Mouse (Mus musculus): ENCODE measurements around the gene Cep135.

Cep135 gene

DNA sequence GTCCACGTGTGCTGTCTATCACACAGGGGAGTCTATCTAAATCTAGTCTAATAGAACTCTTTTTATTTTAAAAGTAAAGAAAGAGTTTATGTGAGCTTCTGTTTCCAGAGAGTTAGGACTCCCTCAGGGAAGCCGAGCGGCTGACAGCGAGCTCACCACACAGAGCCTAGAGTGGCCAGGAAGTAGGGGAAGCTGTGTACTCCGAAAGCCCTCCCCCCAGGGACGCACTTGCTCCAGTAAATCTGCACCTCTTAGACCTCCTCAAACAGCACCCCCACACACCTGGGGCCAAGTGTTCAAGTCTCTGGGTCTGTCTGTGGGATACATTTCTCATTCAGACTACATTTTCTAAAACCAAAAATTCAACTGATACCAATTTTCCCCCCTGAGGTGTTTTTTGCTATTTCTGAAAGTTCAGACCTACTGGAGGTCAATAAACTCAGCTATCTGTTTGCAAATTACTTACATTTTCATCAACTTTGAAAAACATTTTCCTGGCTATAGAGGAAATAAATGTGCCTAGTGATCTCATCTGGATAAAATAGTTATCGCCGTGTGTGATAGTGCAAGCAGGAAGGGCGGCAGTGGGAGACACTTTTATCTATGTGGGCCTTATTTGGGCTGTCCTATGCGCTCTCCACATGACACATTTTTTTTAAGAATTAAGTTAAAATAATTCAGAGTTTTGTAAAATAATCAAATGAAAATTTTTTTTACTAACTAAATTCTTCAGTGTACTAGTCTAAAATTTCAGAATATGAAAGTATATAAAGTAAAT is 56.8 kb downstream of the Cep135 start:
- no peak for DNase-seq (ENCODE audit: low spot score in 2 of 2)

DNA sequence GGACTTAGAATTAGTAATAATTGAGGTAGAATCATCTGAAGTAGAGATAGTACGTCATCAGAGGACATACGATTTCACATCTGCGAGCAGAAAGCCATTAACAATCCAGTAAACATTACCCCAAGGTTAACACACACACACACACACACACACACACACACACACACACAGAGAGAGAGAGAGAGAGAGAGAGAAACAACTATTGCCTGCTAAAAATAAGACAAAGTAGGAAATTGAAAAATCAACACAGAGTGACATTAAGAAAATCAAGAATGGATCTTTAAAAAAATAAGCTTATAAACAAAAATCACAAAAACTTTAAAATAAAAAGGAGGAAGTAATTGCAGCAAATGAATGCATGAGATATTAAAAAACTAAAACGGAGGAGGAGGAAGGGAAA is 61.4 kb downstream of the Cep135 start:
- DNase-seq (ENCODE audit: low spot score in 2 of 2): no peak

DNA sequence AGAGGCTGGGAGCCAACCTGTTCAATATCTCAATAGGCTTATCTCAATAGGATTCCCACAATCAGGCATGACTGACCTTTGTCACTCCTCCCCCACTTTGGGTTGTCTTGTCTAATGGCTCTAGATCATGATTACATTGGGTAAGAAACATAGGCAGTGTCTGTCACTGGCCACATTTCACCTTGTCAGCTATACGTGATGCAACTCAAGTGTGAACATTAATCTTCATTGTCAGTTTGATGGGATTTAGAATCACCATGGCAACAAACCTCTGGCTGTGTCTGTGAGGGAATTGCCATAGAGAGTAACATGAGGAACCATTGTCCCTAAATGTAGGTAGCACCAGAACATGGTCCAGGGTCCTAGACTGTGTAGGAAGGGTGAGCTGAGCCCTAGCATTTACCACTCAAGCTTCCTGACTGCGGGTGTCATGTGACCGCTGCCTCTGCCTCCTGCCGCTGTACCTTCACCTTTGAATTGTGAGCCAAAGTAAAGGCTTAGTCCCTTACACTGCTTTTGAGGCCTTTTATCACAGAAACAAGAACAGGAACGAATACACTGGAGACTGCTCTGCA is 62.7 kb downstream of the Cep135 start:
- no peak for DNase-seq (ENCODE audit: low spot score in 2 of 2)

DNA sequence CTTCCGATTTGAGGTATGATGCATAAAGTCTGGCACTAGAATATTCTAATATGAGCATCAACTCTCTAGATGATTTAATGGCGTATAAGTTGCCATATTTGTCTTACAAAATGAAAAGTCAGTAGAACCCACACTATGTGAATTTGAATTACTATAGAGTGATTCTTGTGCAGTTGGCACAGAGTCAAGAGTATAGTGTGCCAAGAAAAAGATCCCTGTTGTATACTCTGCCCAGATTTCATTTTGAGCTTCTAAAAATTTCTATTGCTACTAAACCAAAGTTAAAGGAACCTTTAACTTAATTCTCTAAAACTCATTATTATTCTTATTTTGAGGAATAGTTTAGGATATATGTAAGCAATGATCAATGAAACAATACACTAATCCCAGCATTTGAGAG is 67.7 kb downstream of the Cep135 start, which contains the start of gene C530008M17Rik:
Gene C530008M17Rik, plus strand, starts transcription at position 301 of the 400 bp plus-strand sequence.
- no peak for DNase-seq (ENCODE audit: low spot score in 2 of 2)

DNA sequence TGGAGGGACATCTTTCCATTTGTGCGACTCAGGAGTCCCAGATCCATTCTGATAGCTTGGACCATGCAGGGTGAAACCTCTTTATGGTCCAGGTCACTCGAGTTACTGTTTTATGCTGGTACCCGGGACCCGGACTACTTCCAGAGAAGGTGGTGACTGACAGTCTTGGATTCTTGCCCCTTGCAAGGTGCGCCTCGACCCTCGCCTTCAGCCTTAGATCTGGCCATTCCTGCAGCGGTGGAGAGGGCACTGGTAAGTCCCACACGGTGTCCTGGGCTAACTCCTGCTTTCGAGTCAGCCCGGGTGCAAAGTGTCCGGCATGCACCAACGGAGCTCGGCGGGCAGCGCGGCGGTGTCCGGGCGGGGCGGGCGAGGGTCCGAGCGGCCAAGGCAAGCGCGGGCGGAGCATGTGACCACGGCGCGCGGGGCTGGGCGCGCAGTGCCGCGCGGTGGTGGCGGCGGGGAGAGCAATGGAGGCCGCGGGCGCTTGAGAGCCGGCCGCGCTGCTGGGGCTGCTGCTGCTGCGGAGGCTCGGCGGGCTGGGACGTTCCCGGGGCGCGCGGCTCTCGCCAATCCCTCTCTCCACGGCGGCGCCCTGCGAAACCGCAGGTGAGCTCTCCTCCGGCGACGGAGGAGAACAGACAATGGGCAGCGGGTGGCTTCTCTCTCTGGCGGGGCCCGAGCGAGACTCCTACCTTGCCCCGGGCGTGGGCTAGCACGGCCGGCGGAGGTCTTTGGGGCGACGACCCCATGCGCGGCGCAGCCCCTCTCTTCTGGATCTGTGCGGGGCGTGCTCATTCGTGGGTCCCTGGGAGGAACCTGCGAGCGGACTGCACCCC is 69.0 kb downstream of the Cep135 start:
- peak; percentile 24 to 67 for DNase-seq (ENCODE audit: low spot score in 2 of 2)

DNA sequence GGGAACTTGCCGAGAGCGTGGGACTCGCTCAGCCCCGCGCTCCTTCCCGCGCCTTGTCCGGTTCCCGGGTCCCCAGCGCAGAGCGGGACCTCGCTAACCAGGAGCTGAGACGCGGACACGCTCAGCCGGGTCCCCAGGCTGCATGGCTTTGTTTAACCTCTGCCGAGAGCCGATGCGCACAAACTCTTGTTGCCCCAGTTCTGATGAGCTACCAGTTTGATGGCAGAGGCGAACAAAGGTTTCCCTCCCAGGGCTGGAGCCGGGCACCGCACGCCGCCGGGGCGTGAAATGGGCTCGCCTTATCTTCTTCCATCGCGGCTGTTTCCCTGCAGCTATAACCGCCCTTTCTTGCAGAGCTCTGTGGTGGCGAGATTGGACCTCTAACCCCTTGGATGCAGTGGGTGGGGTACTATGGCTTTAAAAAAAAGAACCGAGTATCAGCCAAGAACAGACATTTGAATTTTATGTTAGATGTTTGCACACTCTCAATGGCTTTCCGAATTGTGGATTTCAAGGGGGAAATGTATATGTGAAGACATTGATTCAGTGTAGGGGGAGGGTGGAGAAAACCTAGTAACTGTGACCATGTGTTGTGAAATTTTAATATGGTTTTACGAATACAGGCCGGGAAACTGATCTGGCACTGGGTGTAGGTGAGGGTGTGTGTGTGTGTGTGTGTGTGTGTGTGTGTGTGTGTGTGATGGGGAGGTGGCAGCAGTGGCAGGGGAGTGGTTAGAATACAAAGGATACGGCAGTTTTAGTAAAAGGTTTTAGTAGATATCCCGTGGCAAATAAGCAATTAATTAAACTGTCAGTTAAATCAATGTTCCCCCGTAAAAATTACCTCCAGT is 69.8 kb downstream of the Cep135 start:
- DNase-seq (ENCODE audit: low spot score in 2 of 2): peak in 1 of 2 experiments; percentile 46

DNA sequence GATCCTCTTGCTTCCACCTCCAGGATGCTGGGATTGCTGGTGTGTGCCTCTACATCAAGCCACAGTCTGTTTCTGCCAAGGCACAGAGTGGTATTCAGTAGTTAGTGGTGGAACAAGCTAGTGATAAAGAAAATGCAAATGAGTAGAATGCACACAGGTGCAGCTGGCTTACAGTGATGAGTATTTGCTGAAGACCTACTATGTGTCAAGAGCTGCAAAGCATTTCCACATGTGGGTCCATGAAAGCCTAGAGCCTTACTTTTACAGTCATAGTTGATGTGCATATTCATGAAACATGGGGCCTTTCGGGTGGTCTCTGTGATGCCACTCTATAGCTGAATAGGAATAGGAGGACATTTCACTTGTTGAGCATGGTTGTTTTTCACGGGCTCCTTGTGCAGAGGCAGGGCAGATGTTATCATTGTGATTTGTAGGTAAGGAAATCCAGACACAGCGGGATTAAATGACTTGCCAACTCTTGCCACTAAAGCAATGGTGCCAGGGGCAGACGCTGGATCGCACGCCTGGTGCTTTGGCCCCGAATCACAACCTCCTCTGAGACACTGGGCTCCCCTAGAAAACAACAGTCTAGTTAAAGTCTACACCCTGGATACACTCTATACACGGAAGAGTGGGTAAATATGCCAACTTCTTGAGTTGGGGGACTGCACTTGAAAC is 71.6 kb downstream of the Cep135 start:
- DNase-seq (ENCODE audit: low spot score in 2 of 2): no peak

DNA sequence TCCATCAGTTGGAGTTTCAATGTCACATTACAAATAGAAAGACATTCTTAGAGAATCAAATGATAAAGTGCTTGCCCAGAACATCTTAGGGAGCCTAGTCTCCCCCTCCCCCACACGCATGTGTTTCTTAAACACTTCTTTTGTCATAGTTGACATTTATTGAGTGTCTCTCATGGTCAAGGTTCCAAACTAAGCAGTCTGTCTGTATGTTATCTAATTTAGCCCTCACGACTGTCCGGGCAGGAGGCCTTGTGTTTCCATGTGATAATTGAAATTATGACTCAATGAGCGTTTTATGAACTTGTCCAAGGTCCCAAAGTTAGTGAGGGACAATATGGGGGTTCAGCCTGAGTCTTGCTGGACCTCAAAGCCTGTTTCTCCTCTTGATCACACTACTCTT is 72.8 kb downstream of the Cep135 start:
- DNase-seq (ENCODE audit: low spot score in 2 of 2): no peak

DNA sequence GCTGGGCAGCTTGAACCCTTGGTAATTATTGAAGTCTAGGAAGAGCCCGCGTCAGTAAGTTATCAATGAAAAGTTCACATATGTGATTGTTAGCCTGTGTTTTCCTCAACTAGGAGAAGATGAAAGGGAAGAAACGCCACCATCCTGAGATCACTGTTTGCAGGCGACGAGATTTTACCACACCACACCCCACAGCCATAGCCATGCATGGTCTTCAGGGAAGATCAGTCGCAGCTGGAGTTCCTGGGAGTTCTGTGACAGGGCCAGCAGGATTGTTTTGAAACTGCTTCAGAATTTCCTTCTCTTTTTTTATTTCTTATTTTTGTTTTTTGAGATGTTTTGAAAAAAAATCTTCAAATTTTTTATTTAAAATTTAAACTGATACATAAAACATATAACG is 76.4 kb downstream of the Cep135 start:
- DNase-seq (ENCODE audit: low spot score in 2 of 2): no peak

DNA sequence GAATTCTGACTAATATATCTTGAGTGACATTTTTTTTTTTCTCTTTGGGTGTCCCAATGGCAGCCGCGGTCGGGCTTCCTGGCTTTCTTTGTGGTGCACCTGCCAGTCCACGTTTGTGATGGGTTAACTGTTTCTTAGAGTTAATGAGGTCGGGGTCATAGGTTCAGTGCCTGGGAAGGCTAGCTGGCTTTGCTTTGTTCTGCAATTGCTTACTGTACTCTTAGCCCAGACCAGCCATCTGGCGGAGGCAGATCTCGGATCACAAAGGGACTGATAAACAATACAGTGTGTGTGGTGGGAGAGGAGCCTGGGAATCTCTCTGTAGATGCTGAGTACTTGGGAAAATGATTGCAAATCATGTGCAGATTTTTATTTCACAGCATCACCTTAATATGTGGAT is 76.9 kb downstream of the Cep135 start:
- DNase-seq (ENCODE audit: low spot score in 2 of 2): no peak

DNA sequence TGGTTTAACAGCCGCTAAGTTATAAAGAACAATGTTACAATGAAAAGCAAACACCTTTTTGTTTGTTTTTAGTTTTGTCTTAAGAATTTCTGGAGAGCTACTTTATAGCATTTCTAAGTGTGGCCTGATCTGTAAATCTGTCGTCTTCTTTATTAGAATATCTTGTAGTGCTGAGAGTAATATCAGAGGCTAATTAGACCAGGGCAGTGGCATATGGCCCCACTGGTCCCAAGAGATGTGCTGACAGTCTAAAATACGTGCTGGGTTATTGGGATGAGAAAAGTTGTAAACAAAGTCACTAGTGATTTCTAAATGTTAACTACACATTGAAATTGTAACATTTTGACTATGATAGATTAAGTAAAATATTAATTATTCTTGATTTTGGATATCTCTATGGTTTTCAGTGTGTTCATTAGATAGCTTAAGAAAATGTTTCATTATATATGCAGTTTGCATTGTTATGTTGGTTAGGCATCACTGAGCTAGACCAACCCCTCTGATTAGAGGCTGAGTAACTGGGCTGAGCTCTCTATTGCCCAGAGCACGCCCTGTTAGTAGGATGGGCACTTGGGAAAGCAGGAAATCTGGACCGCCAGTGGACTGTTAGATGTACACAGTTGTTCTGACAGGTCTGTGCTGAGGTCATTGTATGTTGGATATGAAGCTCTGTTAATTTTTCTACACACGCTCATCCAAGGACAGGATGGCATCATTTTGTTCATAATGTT is 77.7 kb downstream of the Cep135 start:
- no peak for DNase-seq (ENCODE audit: low spot score in 2 of 2)

DNA sequence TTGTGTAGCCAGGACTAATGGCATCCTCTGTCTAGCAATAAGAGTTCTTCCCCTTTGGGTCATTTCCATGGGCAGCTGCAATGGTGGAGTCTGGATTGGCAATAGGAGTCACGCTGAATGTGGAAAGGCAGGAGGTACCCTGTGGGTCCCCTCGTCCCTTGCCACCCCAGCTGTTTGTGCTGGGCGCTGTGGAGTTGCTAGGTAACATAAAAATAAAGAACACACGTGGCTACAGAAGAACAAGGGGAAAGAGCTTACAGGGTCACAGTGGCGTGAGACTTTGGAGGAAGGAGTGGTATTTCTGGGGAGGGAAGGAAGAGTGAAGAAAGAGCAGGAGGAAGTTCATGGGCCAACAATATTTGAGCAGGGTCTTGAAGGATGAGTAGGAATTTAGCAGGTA is 79.6 kb downstream of the Cep135 start:
- DNase-seq (ENCODE audit: low spot score in 2 of 2): no peak

DNA sequence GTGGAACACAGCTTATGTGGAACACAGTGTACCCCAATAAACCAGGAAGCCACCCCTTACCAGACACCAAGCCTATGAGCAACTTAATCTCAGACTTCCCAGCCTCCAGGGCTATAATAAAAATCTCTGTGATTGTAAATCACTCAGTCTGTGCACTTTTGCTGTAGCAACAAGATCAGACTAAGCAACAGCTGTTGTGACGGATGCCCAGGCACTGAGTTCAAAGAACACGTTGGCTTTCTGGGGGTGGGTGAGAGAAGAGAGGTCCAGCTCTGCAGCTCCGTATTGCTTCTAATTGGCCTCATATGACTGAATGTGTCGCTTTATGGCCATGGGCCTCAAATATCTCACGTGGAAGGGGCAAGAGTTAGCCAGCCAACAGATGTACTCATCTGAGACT is 80.0 kb downstream of the Cep135 start:
- no peak for DNase-seq (ENCODE audit: low spot score in 2 of 2)

DNA sequence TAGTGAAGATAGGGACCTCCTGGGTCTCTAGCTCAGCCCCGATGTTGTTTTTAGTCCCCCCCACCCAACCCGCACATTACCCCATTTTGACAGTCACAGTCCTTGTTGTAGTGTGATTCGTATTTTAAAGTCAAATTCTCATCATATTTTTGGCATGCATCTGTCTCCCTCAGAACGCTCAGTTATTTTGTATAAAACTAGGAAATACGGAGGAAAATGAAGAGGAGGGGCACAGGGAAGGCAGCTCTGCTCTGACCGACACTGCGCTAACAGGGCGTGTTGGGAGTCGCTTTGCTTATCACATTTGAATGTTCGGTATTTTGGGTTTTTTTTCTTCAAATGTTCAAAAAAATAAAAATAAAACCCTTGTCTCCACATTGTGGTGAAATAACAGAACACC is 81.7 kb downstream of the Cep135 start:
- DNase-seq (ENCODE audit: low spot score in 2 of 2): no peak

DNA sequence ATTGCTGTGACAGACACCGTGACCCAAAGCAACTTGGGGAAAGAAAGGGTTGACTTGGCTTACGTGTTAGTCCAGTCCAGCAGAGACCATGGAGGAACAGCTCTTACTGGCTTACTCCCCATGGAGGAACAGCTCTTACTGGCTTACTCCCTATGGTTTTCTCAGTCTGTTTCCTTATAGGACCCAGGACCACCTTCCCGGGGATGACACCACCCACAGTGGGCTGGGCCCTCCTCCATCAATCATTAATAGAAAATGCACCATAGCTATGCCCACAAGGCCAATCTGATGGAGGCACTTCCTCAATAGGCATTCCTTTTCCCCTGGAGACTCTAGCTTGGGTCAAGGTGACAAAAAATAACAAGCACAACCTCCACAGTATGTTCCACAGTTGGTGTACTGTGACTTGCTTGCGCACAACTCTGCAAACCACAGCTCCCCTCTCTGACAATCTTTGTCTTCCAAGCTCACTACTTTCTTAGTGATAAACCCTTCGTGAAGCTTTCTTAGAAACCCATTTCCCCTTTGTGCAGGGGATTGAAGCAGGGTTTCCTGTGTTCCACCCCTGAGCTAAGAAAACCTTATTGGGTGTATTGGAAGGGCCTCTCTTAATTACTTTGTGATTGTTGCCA is 85.6 kb downstream of the Cep135 start:
- DNase-seq (ENCODE audit: low spot score in 2 of 2): no peak

DNA sequence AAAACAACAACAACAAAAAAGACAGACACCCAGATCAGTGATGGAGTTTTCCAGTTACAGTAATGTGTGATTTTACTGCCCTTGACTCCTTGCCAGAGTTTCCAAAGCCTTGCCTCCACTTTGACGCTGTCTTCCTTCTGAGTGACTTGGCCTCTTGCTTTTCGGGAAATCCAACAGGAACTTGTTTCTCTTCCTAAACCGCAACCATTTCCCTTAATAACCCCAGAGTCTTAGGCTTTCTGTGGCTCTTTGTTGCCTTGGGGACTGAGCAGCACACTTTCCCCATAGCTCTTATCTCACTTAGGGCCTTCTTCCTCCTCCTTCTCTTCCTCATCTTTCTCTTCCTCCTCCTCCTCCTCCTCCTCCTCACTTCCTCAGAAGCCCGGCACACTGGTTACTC is 86.9 kb downstream of the Cep135 start:
- no peak for DNase-seq (ENCODE audit: low spot score in 2 of 2)

DNA sequence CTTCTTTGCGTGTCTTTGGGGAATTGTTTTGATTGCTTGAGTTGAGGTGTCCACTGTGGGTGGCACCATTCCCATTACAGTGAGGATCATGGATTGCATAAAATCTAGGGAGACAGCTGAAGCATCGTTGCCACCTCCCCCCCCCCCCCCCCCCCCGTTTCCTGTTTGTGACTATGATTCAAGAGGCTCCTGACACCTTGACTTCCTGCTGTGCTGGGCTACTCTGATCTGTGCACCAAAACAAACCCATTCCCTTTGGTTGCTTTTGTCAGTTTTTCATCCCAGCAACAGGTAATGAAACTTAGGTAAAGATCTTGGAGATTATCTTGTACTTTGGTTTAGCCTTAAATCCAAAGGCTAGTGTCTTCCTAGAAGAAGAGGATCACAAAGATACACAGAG is 92.5 kb downstream of the Cep135 start:
- DNase-seq (ENCODE audit: low spot score in 2 of 2): no peak

DNA sequence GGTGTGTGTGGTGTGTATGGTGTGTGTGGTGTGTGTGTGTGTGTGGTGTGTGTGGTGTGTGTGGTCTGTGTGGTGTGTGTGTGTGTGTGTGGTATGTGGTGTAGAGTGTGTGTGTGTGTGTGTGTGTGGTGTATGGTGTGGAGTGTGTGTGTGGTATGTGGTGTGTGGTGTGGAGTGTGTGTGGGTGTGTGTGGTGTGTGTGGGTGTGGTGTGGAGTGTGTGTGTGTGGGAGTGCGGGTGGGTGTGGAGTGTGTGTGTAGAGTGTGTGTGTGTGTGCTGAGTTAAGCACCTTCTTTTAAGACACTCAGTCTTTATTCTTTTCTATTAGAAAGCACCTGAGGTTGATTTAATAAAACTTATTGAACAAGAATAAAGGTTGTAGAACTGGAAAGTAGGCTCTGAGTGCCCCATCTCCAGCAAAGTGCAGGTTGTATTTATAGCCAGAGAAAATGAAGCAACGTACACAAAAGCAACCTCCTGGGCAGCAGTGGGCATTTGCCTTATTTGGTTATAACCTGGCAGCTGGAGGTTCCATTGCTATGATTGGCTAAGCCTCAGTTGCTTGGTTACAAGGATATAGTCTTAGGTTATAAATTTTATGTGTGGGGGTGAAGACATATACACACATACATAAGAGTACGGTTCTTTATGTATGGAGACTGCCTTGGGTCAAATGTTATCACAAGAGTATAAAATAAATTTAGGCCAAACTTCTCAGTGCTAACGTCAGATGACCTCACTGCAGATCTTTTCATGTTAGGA is 93.6 kb downstream of the Cep135 start:
- no peak for DNase-seq (ENCODE audit: low spot score in 2 of 2)

DNA sequence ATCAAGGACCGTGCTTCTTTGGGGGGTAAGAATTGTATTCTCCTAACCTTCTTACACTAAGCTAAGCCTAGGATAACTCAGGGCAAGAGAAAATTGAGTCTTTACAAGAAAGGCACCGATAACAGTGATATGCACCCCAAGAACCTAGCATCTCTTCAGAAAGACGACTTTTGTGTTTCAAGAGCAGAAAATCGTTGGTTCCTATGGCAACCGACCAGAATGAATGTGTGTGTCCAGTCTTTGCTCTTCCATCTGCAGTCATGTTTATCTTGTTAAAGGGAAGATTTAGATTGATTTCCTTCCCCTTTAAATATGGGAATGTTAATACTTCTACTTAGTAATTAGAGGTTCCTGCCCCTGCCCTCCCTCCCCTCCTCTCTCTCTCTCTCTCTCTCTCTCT is 95.0 kb downstream of the Cep135 start:
- no peak for DNase-seq (ENCODE audit: low spot score in 2 of 2)
